Mouse (Mus musculus) spleen, adult 12 weeks (tissue): ENCODE data around the gene Arhgef28.

Experiments used
- DNase-seq: peaks from one replicate; pipeline ENCODE4 v3.0.0; 2022; ENCODE audit warnings: low spot score

The Arhgef28 gene

DNA sequence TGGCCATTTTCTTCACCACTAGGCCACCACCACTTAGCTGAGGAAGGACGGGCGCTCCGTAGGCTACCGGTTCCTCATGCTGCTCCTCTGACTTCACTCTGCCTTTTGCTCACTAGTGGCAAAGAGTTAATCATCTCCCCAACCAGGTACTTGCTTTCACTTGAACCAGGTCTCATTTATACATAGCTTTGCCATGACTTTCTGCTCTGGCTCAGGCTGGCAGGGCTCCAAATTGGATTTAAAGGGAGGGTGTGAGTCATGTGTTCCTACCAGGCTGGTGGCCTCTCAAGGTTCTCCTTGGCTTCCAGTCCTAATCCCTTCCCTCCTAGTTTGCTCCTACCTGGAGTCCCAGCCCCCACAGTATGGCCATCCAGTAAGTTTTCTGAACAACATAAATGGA lies 192.5 kb downstream of the Arhgef28 start:
- DNase-seq = no peak

DNA sequence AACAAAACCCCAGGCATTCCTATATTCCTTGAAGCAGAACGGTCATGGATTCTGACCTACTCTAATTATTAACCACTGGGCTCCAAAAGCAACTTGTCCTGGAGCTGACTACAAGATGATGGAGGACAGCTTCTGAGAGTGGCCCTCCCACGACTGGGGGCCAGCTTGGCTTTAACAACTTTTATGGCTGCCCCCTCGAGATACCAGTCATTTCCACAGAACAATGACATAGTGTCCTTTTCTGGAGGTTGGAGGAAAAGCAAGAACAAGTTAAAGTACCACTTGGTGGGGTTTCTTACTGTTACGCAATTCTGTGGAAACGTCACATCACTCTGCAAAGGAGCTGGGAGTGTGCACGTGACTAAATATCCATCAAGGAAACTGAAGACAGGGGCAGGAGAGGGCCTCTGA lies 194.3 kb downstream of the Arhgef28 start:
- DNase-seq = no peak

DNA sequence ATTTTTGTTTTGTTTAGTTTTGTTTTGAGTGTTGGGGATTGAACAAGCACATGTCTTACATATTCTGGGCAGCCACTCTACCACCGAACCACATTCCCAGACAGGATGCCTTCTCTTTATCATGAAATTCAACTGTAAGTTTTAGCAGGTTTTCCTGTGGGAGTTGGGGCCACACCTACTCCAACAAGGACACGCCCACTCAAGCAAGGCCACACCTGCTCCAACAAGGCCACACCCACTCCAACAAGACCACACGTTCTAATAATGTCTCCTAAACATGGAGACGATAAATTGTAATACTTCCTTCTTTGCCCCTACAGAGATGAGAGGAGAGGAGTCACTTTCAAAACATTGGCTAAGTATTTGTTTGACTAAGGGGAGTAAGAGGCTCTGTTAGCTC lies 197.2 kb downstream of the Arhgef28 start:
- no peak for DNase-seq

DNA sequence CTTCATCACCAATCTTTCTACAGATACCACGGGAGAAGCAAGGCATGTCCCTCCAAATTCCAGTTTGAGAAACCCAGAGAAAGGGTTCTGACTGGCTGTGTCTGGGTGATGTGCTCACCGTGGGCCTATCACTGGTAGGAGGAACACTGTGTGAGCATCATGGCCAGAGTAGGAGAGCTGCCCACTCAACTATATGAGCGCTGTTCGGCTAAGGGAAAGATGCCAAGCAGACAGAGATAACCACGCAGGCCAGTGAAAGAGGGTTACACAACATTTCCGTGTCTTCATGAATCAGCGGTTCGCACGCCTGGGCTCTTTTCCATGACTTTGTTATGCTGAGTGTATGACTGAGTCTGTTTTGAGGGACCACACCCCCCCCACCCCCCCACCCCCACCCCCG lies 197.7 kb downstream of the Arhgef28 start:
- no peak for DNase-seq

DNA sequence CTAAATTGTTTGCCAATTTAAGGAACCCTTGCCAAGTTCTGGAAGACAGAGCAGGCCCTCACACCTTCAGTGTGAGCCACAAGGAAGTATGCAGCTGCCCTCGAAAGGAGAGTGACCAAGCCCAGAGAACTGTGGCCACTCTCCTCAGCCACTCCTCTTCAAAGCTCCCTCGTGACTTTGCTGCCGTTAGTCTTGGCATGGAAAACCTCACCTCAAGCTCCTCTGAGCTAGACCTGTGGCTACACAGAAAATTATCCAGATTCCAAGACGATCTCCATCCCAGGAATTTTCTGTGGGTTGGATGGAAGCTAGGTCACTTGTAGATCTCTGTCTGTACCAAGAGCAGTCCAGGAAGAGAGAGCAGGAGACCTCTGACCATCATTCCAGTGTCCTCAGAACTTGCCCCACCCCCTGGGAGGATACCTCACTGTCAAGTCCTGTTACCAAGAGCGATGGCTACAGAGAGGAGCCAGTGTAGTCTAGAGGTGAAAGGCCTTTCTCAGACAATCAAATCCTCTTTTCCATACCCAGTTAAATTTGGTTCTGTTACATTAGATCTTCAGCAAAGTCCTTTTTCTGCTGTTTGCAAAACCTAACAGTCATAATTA lies 200.5 kb downstream of the Arhgef28 start:
- DNase-seq = no peak

DNA sequence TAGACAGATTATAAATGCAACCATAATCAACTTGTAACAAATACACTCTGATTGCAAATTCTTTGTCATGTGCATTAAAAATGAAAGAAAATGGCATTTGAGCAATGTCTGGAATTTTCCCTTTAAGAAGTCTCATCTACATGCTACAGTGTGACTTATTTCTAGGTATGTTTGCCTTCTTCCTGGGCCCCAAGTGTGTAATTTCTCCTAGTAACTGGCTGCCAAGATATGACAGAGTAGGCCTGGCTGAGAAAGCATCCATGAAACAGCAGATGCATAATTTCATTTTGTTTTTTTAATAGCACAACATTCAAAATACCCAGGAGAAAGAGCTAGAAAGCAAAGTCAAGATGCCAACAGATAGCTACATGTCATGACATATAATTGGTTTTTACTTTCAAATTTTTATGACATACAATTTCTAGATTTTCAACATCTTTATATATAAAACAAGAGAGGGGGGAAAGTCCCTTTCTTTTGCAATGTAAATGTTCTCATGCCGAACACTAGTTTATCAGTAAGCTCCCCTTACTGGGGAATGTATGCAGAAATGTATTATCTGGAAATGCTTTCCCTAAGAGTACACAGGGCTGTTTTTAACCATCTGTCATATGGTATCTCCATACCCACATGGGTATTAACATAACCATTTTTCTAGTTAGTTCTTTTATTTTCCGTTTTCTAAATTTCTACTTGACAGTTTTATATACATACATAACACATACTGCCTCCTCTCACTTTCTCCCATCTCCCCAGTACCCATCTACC lies 201.4 kb downstream of the Arhgef28 start:
- DNase-seq = no peak

DNA sequence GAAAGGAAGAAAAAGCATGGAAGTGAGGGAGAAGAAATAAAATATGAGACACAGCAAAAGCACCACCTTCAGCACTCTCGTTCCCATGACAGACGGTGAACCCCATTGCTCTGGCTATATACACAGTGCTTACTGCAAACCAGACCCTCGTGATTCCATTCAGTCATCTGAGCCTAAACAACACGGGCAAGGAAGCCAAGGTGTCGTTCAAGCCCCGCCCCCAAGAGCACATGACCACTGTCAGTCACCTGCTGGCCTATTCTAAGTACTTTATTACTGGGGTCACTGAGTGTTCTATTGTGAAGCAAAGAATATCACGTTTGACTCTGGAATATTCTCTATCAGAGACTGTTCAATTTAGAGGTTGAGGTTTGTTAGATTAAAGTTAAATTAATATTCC lies 202.5 kb downstream of the Arhgef28 start:
- DNase-seq = no peak

DNA sequence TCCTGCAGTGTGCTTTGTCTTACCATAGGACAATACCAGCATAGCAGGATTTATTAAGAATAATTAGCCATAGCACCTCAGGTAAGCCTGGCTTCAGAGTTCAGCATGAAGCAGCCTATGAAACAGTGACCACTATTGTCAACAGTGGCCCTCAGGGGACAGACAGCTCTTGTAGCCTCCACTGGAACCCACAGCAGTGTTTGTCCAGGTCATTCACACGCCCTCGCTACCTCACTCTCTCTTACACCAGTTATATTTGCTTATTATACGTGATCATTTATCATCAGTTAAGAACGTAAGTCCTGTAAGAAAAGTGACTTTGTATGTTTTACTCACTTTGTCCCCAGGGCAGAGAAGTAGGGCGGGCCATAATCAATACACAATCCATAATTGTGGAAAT lies 203.6 kb downstream of the Arhgef28 start:
- DNase-seq = no peak

DNA sequence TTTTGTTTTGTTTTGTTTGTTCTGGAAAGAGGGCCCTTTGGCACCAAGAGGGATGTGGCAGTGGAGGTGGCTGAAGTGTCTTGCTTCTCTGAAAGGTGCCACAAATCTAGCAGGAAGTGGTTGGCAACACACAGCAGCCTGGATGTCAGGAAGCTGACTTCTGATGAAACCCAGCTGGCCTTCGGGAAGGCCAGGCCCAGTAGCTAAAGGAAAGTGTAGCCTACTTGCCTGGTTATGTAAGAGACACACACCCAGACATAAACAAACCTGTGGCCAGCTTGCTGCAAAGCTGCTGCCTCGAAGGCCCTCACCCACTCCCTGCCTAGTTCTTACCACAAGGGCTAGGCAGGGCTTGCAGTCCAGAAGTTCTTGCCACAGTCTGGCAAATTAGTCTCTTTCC lies 204.1 kb downstream of the Arhgef28 start:
- no peak for DNase-seq

DNA sequence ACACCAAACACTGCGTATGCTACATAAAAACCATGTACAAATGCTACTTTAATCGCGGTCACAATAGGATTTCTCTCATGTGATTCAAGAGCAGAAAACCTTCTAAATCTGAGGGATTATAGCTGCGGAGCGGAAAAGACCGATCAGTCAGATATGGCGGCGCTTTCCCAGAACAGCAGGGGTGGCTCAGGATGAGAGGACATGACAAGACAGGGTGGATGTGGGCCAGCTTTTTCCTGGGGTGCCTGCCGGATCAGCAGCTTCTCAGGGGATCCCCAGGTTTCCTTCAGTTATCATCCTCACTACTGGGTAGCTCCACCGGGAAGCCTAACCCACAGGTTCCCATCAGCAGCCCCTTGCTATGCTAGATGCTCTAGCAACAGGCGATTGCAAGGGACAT lies 204.5 kb downstream of the Arhgef28 start:
- DNase-seq = no peak

DNA sequence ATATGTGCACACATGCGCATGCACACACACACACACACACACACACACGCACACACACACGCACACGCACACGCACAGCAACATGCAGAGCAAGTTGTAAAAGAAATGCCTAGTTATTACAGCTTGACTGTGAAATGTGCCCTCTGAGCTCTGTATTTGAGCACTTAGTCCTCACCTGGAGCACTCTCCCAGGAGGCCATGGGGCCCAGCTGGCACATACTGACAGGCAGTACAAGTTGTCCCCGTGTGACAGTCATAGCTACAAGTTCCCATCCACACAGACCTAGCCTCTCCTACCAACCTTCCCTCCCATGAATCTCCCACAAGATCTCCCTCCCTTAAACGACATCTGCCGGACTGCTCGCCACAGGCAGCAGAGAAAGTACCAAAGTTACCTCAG lies 205.4 kb downstream of the Arhgef28 start:
- no peak for DNase-seq

DNA sequence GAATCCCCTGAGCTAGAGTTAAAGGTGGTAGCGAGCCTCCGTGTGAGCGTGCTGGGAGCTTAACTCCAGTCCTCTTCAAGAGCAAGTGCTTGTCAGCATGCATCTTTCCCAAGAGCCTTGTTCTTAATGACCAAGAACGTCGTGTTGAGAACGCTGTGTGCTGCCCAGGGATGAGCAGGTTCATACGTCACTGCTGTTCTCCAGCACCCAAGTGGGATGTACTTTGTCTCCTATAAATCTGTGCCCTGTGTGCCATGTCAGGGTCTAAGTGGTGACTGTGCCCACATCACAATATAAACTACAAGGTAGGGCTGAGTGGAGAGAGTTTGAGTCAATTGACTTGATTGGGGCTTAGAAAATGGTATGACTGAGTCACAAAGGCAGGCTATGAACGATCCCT lies 207.1 kb downstream of the Arhgef28 start:
- DNase-seq = no peak

DNA sequence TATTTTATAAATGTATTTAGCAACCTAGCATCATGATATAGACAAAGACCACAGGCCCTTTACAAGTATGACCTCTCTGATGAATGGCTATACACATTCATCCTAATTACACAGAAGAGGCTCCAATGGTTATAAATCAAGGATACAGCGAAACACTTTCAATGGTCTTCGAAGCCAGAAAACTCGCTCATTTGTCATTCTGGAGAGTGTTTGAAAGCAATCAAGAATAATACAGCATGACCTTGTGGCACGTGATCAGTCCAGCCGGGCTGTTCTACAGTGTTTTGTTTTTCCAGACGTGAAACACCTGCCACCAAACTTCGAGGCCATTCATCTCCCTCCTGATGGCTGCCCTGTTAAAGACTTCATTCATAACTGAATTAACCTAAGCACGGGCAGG lies 207.7 kb downstream of the Arhgef28 start:
- DNase-seq = no peak

DNA sequence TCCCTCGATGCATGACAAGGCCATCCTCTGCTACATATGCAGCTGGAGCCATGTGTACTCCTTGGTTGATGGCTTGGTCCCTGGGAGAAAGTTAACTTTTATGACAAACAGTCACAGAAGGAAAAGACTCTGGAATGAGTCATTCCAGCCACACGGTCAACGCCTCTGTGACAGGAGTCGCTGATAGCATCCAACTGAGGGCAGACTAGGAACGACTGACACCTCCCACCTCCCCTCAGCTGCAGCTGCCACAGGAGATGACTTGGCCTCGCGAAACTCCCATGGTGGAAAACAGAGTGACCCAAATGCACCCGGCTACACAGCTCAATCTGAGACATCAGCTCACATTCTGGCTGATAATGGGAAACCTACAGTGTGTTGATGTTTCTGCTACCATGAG lies 215.3 kb downstream of the Arhgef28 start:
- DNase-seq = no peak

DNA sequence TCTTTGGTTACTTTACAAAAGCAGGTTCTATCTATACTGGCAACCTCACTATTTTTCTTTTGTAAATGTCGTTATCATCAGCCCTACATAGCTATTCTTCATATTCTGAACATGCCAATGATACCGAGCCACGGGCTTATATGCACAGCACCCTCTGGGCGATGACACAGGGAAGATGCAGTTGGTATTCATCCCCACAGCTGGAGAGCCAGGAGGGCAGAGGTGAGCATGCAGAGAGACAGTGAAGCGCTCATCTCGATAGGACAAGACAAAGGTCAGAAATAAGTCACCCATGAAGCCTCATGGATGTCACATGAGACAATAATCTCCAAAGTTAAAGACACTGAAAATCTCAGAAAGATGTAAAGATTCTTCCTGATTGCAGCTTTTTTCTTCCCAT lies 217.4 kb downstream of the Arhgef28 start:
- no peak for DNase-seq

DNA sequence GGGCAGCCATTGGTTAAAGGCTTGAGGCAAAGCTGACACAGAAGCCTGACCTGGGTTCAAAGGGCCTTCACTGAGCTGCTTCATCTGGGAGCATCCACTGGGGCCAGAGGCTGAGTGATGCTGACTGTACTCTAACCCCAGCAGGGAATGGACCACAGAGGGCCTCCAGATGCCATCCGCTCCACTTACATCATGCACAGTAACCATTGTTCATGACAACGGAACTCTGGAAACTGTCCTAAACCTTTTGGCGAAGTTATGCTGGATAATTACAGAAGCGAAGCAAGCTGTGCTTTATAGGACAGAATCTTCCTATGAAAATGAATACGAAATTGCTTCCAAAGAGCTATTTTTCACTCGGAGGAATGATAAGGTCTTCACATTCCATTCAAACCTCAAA lies 219.5 kb downstream of the Arhgef28 start:
- DNase-seq = no peak

DNA sequence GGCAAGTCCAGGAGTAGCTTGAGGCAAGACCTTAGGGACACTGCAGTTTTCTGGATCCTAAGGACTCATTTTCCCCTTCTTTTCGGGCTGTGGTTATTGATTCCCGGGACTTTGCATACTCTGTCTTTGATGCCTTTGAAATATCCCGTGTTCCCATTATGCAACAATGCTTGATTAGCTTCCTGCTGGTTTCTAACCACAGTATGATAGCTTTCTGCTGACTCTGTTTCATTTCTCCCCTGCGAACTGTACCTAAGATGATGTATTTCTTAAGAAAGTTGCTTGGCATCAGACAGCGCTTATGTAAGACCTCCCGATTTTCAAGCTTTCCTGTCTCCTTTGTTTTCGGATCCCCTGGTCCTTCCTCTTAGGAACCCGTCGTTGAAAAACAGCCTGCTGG lies 229.1 kb downstream of the Arhgef28 start:
- DNase-seq = no peak

DNA sequence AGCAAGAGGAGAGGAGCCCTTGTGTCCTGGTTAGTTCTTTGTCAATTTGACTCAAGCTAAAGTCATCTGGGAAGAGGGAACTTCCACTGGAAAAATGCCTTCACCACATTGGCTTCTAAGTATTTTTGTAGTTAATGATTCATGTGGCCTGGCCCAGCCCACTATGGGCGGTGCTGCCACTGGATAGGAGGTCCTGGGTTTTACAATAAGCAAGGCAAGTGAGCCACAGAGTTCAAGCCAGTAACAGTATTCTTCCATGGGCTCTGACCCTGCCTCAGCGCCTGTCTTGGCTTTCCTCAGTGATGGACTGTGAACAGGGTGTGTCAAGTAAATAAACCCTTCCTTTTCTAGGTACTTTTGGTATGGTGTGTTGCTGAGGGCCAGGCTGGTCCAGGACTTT lies 229.6 kb downstream of the Arhgef28 start:
- DNase-seq = no peak

DNA sequence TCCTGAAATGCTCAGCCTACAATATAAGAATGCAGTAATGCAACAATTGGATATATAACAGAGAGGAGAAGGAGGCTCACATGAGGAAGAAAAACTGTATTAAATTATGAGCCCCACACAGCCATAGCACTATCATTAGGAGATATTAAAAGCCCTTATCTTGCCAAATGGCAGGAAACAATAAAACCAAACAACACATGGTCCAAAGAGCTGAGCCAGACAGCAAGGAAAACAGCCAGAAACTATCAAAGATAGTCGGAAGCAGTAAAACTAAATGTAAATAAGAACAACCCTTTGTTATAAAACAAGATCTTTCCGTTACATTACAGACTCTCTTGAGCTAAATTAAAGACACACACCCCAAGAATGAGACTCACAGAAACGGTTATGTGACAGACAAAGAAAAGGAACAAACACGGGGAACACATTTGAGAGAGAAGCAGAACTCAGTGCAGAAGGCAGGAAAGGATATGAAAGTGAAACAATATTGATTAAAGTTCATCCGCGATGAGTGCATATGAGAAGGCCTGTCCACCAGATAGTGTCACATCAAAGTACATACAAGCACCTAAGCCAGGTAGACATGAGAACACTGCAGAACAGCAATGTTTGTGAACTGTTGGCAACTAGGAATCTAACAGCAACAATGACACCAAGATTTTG lies 231.6 kb downstream of the Arhgef28 start:
- DNase-seq = no peak

DNA sequence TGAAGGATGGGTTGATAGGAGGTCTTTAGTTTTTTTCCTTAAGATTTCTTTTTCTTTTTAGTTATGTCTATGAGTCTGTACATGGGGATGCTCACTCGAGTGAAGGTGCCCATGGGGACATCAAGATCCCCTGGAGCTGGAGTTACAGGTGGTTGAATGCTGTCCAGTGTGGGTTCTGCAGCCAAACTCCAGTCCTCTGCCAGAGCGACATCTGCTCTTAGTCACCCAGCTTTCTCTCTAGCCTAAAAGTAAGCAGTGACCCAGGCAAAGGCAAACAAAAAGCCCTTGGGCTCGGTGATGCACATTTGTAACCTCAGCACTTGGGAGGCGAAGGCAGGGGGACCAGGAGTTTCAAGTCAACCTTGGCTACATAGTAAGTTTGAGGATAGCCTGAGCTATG lies 232.3 kb downstream of the Arhgef28 start:
- no peak for DNase-seq

DNA sequence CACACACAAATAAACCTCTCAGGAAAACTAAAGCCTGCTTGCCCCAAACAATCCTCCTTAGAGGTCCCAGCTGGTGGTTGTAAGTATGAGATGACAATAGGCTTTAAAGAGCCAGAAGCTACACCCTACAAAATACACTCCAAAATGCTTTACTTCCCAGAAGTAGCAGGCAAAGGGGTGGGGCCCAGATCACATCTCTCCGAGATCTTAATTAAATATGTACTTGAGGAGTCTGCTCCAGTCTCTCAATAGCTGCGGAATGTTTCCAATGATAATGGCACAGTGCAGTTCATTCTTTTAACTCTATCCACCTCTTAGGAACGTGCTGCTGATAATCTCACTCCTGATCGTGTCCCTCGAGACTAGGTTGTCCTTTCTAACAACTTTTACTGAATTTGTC lies 240.2 kb downstream of the Arhgef28 start:
- no peak for DNase-seq

DNA sequence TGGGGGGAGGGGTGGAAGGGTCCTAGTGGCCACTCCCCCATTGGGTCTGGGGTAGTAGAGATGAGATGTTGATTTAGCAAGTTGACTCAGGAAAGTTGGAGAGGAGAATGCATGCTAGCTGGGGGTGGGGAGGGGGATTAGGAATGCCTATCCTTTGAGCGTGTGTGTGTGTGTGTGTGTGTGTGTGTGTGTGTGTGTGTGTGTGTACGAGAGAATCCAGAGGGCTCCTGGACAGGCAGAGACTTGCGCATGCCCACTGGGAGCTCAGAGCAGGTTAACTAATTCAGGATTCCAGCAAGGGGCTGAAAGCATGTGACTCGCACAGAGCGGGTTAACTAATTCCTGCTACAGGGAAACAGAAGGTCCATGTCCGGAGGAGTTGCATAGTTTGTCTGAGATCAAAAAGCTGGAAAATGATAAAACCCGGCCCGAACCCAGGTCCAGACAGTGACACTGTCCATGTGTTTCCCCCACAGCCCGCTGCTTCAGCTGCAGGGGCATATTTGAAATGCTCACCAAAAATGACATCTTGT lies 241.3 kb downstream of the Arhgef28 start:
- DNase-seq = no peak

DNA sequence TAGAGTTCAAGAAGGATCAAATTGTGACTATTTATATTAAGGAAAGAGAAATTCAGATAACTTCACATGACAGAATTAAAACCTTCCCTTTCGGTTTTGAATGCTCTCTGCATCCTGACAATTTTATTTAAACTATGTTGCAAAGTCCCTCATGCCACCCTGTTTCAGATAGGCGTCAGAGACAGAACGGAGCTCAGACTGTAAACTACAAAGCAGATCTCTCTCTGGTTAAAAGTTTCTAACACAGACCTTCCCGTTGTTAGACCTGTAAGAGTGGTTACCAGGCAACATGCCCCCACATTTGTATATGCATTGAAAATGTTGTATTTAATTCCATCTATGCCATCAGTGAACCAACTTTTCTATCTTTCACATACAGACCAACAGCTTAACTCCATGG lies 246.1 kb downstream of the Arhgef28 start:
- no peak for DNase-seq
